In genomic region chr1:131961004-131961403, GRCm38 (mm10) we compare ENCODE assay signal across 24 mouse cellular contexts. TPM values are rescaled to one million over a fixed set of nuclear protein-coding genes. Genes with fewer than 3 reads are reported as not detected.
"Had no signal": no experiment of that assay in that cellular context is flagged by ENCODE, and none has a peak within 500 bp of the region (broad histone marks: within the 10 kb centered on the region; RNA-seq: fewer than 3 reads in every experiment).

No protein-coding gene starts in this region.

- H3K36me3 ChIP-seq: heart, embryonic 10.5 days; heart, embryonic 12.5 days; intestine, embryonic 15.5 days; limb, embryonic 10.5 days; limb, embryonic 12.5 days; liver, embryonic 13.5 days; liver, embryonic 15.5 days had no signal

- DNase-seq: gastrocnemius, adult 2 months; gastrocnemius, postnatal 10 days; gastrocnemius, postnatal 25 days; heart, adult 18-20 months; heart, postnatal 10 days; heart, postnatal 4 days; kidney, postnatal 10 days; liver; liver, embryonic 13.5 days; liver, postnatal 0 days had no signal

- ATAC-seq: forebrain, embryonic 16.5 days; hindbrain, embryonic 16.5 days; inflammation-experienced regulatory T-cells, adult 6 months; intestine, embryonic 15.5 days; intestine, postnatal 0 days; liver, postnatal 0 days had no signal

- H3K27ac ChIP-seq: gastrocnemius, adult 2 months; heart, embryonic 10.5 days; hindbrain, embryonic 14.5 days; intestine, embryonic 15.5 days; layer of hippocampus, adult 2 months; left cerebral cortex, adult 2 months; limb, embryonic 10.5 days; limb, embryonic 12.5 days; liver, embryonic 13.5 days; liver, embryonic 15.5 days had no signal

- H3K4me2 ChIP-seq: heart, embryonic 12.5 days; hindbrain, embryonic 14.5 days; intestine, embryonic 15.5 days; limb, embryonic 12.5 days; liver, embryonic 11.5 days; liver, embryonic 13.5 days; liver, embryonic 15.5 days had no signal

- H3K9ac ChIP-seq: heart, embryonic 12.5 days; hindbrain, embryonic 14.5 days; intestine, embryonic 15.5 days; limb, embryonic 12.5 days; liver, embryonic 13.5 days; liver, embryonic 15.5 days; liver, postnatal 0 days had no signal

- H3K9me3 ChIP-seq: heart, embryonic 10.5 days; heart, embryonic 12.5 days; intestine, embryonic 15.5 days; limb, embryonic 10.5 days; limb, embryonic 12.5 days; liver, embryonic 13.5 days; liver, embryonic 15.5 days had no signal

- H3K4me3 ChIP-seq: gastrocnemius, adult 2 months; heart, embryonic 10.5 days; heart, embryonic 12.5 days; intestine, embryonic 15.5 days; layer of hippocampus, adult 2 months; left cerebral cortex, adult 2 months; limb, embryonic 10.5 days; limb, embryonic 12.5 days; liver, embryonic 13.5 days; liver, embryonic 15.5 days had no signal

RNA-seq across cellular contexts. Expression of gene Slc45a3, which starts 1.8 kb away (rescaled TPM):
- polyA plus RNA-seq: inflammation-experienced regulatory T-cells, adult 6 months had no signal
